Mouse (Mus musculus) hindbrain, postnatal 0 days (tissue): ENCODE results near the gene Cabin1. TPM values are rescaled to one million over a fixed set of nuclear protein-coding genes. Genes with fewer than 3 reads are reported as not detected.

Experiments
- ATAC-seq: fragments of 200-750 bp; cut with Nextera tagmentation; 2 replicates; pipeline ENCODE4 v1.8.0; 2017; ENCODE audit warnings: mild to moderate bottlenecking, moderate TSS enrichment, moderate library complexity
- DNase-seq: peaks from one replicate; pipeline ENCODE4 v3.0.0-alpha.2; 2015; ENCODE audit warnings: low spot score
- H3K27ac ChIP-seq: fragments of 300-500 bp; sonication (generic); 2 replicates; pipeline ENCODE4 v1.5.1; 2014; ENCODE audit warnings: mild to moderate bottlenecking
- H3K27me3 ChIP-seq: fragments of 300-500 bp; sonication (generic); 2 replicates; pipeline ENCODE4 v1.6.1; 2014; ENCODE audit warnings: low read length, mixed read lengths; ENCODE audit not compliant: insufficient read depth
- H3K36me3 ChIP-seq: fragments of 300-500 bp; sonication (generic); 2 replicates; pipeline ENCODE4 v1.6.1; 2014; ENCODE audit warnings: low read length, mixed read lengths; ENCODE audit not compliant: insufficient read depth
- H3K4me1 ChIP-seq: fragments of 300-500 bp; sonication (generic); 2 replicates; pipeline ENCODE4 v1.6.1; 2014; ENCODE audit warnings: antibody characterized with exemption, low read length, mixed read lengths; ENCODE audit not compliant: insufficient read depth
- H3K4me2 ChIP-seq: fragments of 300-500 bp; sonication (generic); 2 replicates; pipeline ENCODE4 v1.6.1; 2014; ENCODE audit warnings: low read depth, mild to moderate bottlenecking, low read length, moderate library complexity, mixed read lengths
- H3K4me3 ChIP-seq: fragments of 300-500 bp; sonication (generic); 2 replicates; pipeline ENCODE4 v1.5.1; 2014; ENCODE audit warnings: low read length
- H3K9ac ChIP-seq: fragments of 300-500 bp; sonication (generic); replicated peaks from 2 replicates; pipeline ENCODE4 v1.6.1; 2014; ENCODE audit warnings: mild to moderate bottlenecking, low read length, moderate library complexity, mixed read lengths
- H3K9me3 ChIP-seq: fragments of 300-500 bp; sonication (generic); 2 replicates; pipeline ENCODE4 v1.6.1; 2016; ENCODE audit warnings: low read length, mixed read lengths
- CTCF ChIP-seq: IDR thresholded peaks from 2 replicates; pipeline ENCODE4 v1.5.1; 2016; ENCODE audit warnings: antibody characterized with exemption, control low read depth, low read depth
- WGBS: fragments of 180-500 bp; shearing (Covaris S2); extraction: QIAGEN DNeasy Blood & Tissue Kit; methylation state at CpG from one replicate; pipeline ENCODE4 v1.1.7; 2014; 5-methylcytosine and 5-hydroxymethylcytosine counted together
- polyA plus RNA-seq: library from polyadenylated mRNA; unstranded; fragments of >200 nt; fragmentation: Nextera tagmentation; extraction: Ambion mirVana; gene quantifications from 2 replicates; pipeline ENCODE4 v1.2.1, GENCODE M21; 2015
- total RNA-seq: library from RNA; depleted of rRNA; stranded (reverse); fragments of >200 nt; gene quantifications from 2 replicates; pipeline ENCODE4 v1.2.3, GENCODE M21; 2014

The Cabin1 gene
- total and polyA plus RNA-seq, 2 experiments from 2014 or later = 33.6 to 92.9 TPM

- H3K4me3 ChIP-seq = no peak overlapping the region
- 0 out of 2 replicates have a peak overlapping the region, but pooled peaks have one; percentile 36 for H3K27ac ChIP-seq
- TF ChIP-seq CTCF = no peak
- H3K36me3 ChIP-seq = peaks cover under 1% of the 10 kb centered on the region; the same call in 1 of the 2 replicates
- no peak overlapping the region for H3K9ac ChIP-seq
- DNase-seq = no peak
- peaks cover 7% of the 10 kb centered on the region for H3K4me1 ChIP-seq
- H3K27me3 ChIP-seq = no peaks in the 10 kb centered on the region
- no peak overlapping the region for H3K4me2 ChIP-seq
- ATAC-seq = no peak
- no peaks in the 10 kb centered on the region for H3K9me3 ChIP-seq
- WGBS = 69% methylated on average over 5 of the region's 5 CpGs
Measured at GRCm38 (mm10) chr10:75677989-75678388, 86.2 kb downstream of the Cabin1 start.

- ATAC-seq (no peak), DNase-seq (no peak)
- H3K4me2 ChIP-seq = no peak overlapping the region
- WGBS = 87% methylated on average over 2 of the region's 2 CpGs
- no peak overlapping the region for H3K4me3 ChIP-seq
- H3K36me3 ChIP-seq = 0 out of 2 replicates have a peak, but pooled peaks cover under 1% of the 10 kb centered on the region
- TF ChIP-seq CTCF = no peak
- no peaks in the 10 kb centered on the region for H3K9me3 ChIP-seq
- H3K9ac ChIP-seq = no peak overlapping the region
- H3K27ac ChIP-seq = peak overlapping the region; percentile 36; the same call in 1 of the 2 replicates
- H3K4me1 ChIP-seq = peaks cover 7% of the 10 kb centered on the region
- no peaks in the 10 kb centered on the region for H3K27me3 ChIP-seq
Measured at GRCm38 (mm10) chr10:75677571-75677970, 86.6 kb downstream of the Cabin1 start.

- H3K4me1 ChIP-seq = peaks cover 7% of the 10 kb centered on the region
- TF ChIP-seq CTCF = no peak
- H3K4me2 ChIP-seq = no peak overlapping the region
- peak overlapping the region; percentile 36; the same call in 1 of the 2 replicates for H3K27ac ChIP-seq
- 78% methylated on average over 7 of the region's 7 CpGs for WGBS
- H3K36me3 ChIP-seq = 0 out of 2 replicates have a peak, but pooled peaks cover 4% of the 10 kb centered on the region
- H3K9ac ChIP-seq = no peak overlapping the region
- H3K9me3 ChIP-seq = no peaks in the 10 kb centered on the region
- ATAC-seq (no peak), DNase-seq (no peak)
- H3K4me3 ChIP-seq = no peak overlapping the region
- H3K27me3 ChIP-seq = no peaks in the 10 kb centered on the region
Measured at GRCm38 (mm10) chr10:75676819-75677565, 87.1 kb downstream of the Cabin1 start.

GRCm38 (mm10) chr10:75676286-75676685, 87.9 kb downstream of the Cabin1 start:
- Histone ChIP-seq H3K4me1 (peaks cover 7% of the 10 kb centered on the region), H3K9ac (no peak overlapping the region), H3K36me3 (0 out of 2 replicates have a peak, but pooled peaks cover 4% of the 10 kb centered on the region), H3K27me3 (no peaks in the 10 kb centered on the region), H3K9me3 (no peaks in the 10 kb centered on the region), H3K27ac (0 out of 2 replicates have a peak overlapping the region, but pooled peaks have one; percentile 36), H3K4me2 (no peak overlapping the region), H3K4me3 (no peak overlapping the region)
- no peak for ATAC-seq
- WGBS = 77% methylated on average over 2 of the region's 2 CpGs
- DNase-seq = no peak
- TF ChIP-seq CTCF = no peak

GRCm38 (mm10) chr10:75675594-75675993, 88.5 kb downstream of the Cabin1 start:
- Histone ChIP-seq H3K4me3 (no peak overlapping the region), H3K9me3 (no peaks in the 10 kb centered on the region), H3K36me3 (peaks cover 4% of the 10 kb centered on the region; the same call in 1 of the 2 replicates), H3K4me1 (peaks cover 7% of the 10 kb centered on the region), H3K27ac (no peak overlapping the region), H3K9ac (no peak overlapping the region), H3K4me2 (no peak overlapping the region), H3K27me3 (no peaks in the 10 kb centered on the region)
- DNase-seq (no peak), ATAC-seq (no peak)
- TF ChIP-seq CTCF = no peak
- 73% methylated on average over 8 of the region's 8 CpGs for WGBS

- DNase-seq = no peak
- Histone ChIP-seq H3K9me3 (no peaks in the 10 kb centered on the region), H3K4me2 (no peak overlapping the region), H3K27ac (no peak overlapping the region), H3K4me3 (no peak overlapping the region), H3K36me3 (peaks cover 4% of the 10 kb centered on the region; the same call in 1 of the 2 replicates), H3K4me1 (peaks cover 21% of the 10 kb centered on the region), H3K9ac (no peak overlapping the region), H3K27me3 (no peaks in the 10 kb centered on the region)
- ATAC-seq = no peak
- WGBS = 90% methylated on average over 1 of the region's 1 CpGs
- TF ChIP-seq CTCF = no peak
Measured at GRCm38 (mm10) chr10:75669936-75670335, 94.2 kb downstream of the Cabin1 start.

- DNase-seq (peak; percentile 73), ATAC-seq (peak; percentile 65)
- H3K27ac ChIP-seq = peak overlapping the region; percentile 81
- no peaks in the 10 kb centered on the region for H3K27me3 ChIP-seq
- H3K9me3 ChIP-seq = no peaks in the 10 kb centered on the region
- no peak for TF ChIP-seq CTCF
- peaks cover 23% of the 10 kb centered on the region for H3K4me1 ChIP-seq
- H3K4me2 ChIP-seq = peak overlapping the region; percentile 99
- peaks cover 7% of the 10 kb centered on the region; the same call in 1 of the 2 replicates for H3K36me3 ChIP-seq
- H3K9ac ChIP-seq = peak overlapping the region; percentile 70
- H3K4me3 ChIP-seq = peak overlapping the region; percentile 55
- 4% methylated on average over 23 of the region's 23 CpGs for WGBS
Measured at GRCm38 (mm10) chr10:75667911-75668270, 96.2 kb downstream of the Cabin1 start.
